Mouse (Mus musculus) mesoderm, embryonic 11.5 days (tissue): ENCODE data around the gene Prelid3b.

Experiments
- DNase-seq: peaks from one replicate; pipeline ENCODE4 v3.0.0-alpha.2; 2012; ENCODE audit warnings: low read depth, low spot score

Gene Prelid3b

GRCm38 (mm10) chr2:174463370-174463769, 9.5 kb downstream of the Prelid3b start:
- no peak for DNase-seq

GRCm38 (mm10) chr2:174459365-174459764, 13.5 kb downstream of the Prelid3b start:
- no peak for DNase-seq

GRCm38 (mm10) chr2:174453681-174454080, 19.2 kb downstream of the Prelid3b start:
- DNase-seq = no peak

GRCm38 (mm10) chr2:174450353-174450752, 22.5 kb downstream of the Prelid3b start, which contains the start of gene Tubb1:
Tubb1 (plus strand) TSS chr2:174450695.
- no peak for DNase-seq

- DNase-seq = no peak
These were observed 24.5 kb downstream of the Prelid3b start for GRCm38 (mm10) chr2:174448405-174448804.

- DNase-seq = no peak
These were observed 26.0 kb downstream of the Prelid3b start for GRCm38 (mm10) chr2:174446905-174447304.

GRCm38 (mm10) chr2:174446492-174446891, 26.4 kb downstream of the Prelid3b start:
- peak; percentile 23 for DNase-seq

- DNase-seq = no peak
These were observed 27.9 kb downstream of the Prelid3b start for GRCm38 (mm10) chr2:174445018-174445417.

- DNase-seq = no peak
These were observed 28.5 kb downstream of the Prelid3b start for GRCm38 (mm10) chr2:174444359-174444758.

- DNase-seq = no peak
These were observed 29.8 kb downstream of the Prelid3b start for GRCm38 (mm10) chr2:174443046-174443445.

- DNase-seq = no peak
These were observed 30.4 kb downstream of the Prelid3b start for GRCm38 (mm10) chr2:174442460-174442859.

GRCm38 (mm10) chr2:174441898-174442297, 31.0 kb downstream of the Prelid3b start:
- DNase-seq = no peak

GRCm38 (mm10) chr2:174439961-174440360, 32.9 kb downstream of the Prelid3b start:
- DNase-seq = no peak

GRCm38 (mm10) chr2:174439450-174439838, 33.4 kb downstream of the Prelid3b start:
- DNase-seq = no peak

GRCm38 (mm10) chr2:174438737-174439449, 34.0 kb downstream of the Prelid3b start, which contains the start of gene Ctsz:
Ctsz (minus strand) TSS chr2:174439039.
- DNase-seq = peak; percentile 65

GRCm38 (mm10) chr2:174438181-174438580, 34.7 kb downstream of the Prelid3b start:
- no peak for DNase-seq

- no peak for DNase-seq
These were observed 35.2 kb downstream of the Prelid3b start for GRCm38 (mm10) chr2:174437697-174437982.

- DNase-seq = no peak
These were observed 35.8 kb downstream of the Prelid3b start for GRCm38 (mm10) chr2:174436916-174437696.

GRCm38 (mm10) chr2:174436076-174436701, 36.7 kb downstream of the Prelid3b start:
- DNase-seq = no peak

- no peak for DNase-seq
These were observed 37.9 kb downstream of the Prelid3b start for GRCm38 (mm10) chr2:174434943-174435342.

GRCm38 (mm10) chr2:174428996-174429591, 43.8 kb downstream of the Prelid3b start:
- no peak for DNase-seq
